Mouse (Mus musculus) small intestine, adult 2 months (tissue): ENCODE measurements around the gene Slc44a2. TPM values are rescaled to one million over a fixed set of nuclear protein-coding genes. Genes with fewer than 3 reads are reported as not detected.
A peak's percentile ranks its signal among the peaks of the same experiment; 100 is the strongest.

Experiments used
- H3K27ac ChIP-seq: fragments of 200-500 bp; 2 replicates; pipeline ENCODE4 v1.5.1; 2012; ENCODE audit warnings: low read depth, low read length, control low read depth, inconsistent platforms; ENCODE audit not compliant: insufficient read depth
- H3K27me3 ChIP-seq: fragments of 200-500 bp; 2 replicates; pipeline ENCODE4 v1.6.1; 2012; ENCODE audit warnings: mild to moderate bottlenecking, moderate library complexity, low read length, inconsistent platforms; ENCODE audit not compliant: control insufficient read depth, insufficient read depth
- H3K36me3 ChIP-seq: fragments of 200-500 bp; 2 replicates; pipeline ENCODE4 v1.6.1; 2012; ENCODE audit warnings: mild to moderate bottlenecking, low read length, control low read depth, inconsistent platforms; ENCODE audit not compliant: control insufficient read depth, insufficient read depth
- H3K4me1 ChIP-seq: fragments of 200-500 bp; 2 replicates; pipeline ENCODE4 v1.6.1; 2012; ENCODE audit warnings: low read length, inconsistent platforms, mixed read lengths; ENCODE audit not compliant: control insufficient read depth, insufficient read depth, insufficient read length
- H3K4me3 ChIP-seq: fragments of 200-500 bp; 2 replicates; pipeline ENCODE4 v1.5.1; 2012; ENCODE audit warnings: low read depth, mild to moderate bottlenecking, control low read depth, inconsistent platforms, low read length, moderate library complexity
- CTCF ChIP-seq: fragments of 200-500 bp; IDR thresholded peaks from 2 replicates; pipeline ENCODE4 v1.5.1; 2012; ENCODE audit warnings: low read depth, mild to moderate bottlenecking, control low read depth, inconsistent platforms, low read length, moderate library complexity, mixed read lengths; ENCODE audit not compliant: insufficient replicate concordance, insufficient read length; ENCODE audit errors: extremely low read depth
- POLR2A ChIP-seq: fragments of 200-500 bp; IDR thresholded peaks from 2 replicates; pipeline ENCODE4 v1.6.1; 2012; ENCODE audit warnings: low read depth, mild to moderate bottlenecking, control low read depth, inconsistent platforms, low read length, moderate library complexity
- WGBS: fragments of 180-500 bp; shearing (Covaris S2); methylation state at CpG from one replicate; pipeline ENCODE4 v1.1.7; 2018; 5-methylcytosine and 5-hydroxymethylcytosine counted together
- polyA plus RNA-seq: library from polyadenylated mRNA; depleted of rRNA; stranded (reverse); fragments of >200 nt; gene quantifications from 2 replicates; pipeline ENCODE4 v1.2.3, GENCODE M21; 2012

Gene Slc44a2
- polyA plus RNA-seq, 1 experiment = 11.9 TPM

- Histone ChIP-seq H3K36me3 (peaks cover 72% of the 10 kb centered on the region), H3K4me1 (no peaks in the 10 kb centered on the region), H3K27me3 (no peaks in the 10 kb centered on the region), H3K4me3 (no peak overlapping the region), H3K27ac (no peak overlapping the region)
- 81% methylated on average over 8 of the region's 8 CpGs for WGBS
- TF ChIP-seq CTCF (no peak), POLR2A (no peak)
These were observed 44.2 kb upstream of the Slc44a2 start for GRCm38 (mm10) chr9:21276307-21276706.

- Histone ChIP-seq H3K36me3 (peaks cover 70% of the 10 kb centered on the region), H3K4me3 (no peak overlapping the region), H3K4me1 (no peaks in the 10 kb centered on the region), H3K27ac (no peak overlapping the region), H3K27me3 (no peaks in the 10 kb centered on the region)
- TF ChIP-seq POLR2A = no peak
- no peak for TF ChIP-seq CTCF
- WGBS = 90% methylated on average over 5 of the region's 5 CpGs
These were observed 42.7 kb upstream of the Slc44a2 start for GRCm38 (mm10) chr9:21277776-21278175.

- TF ChIP-seq CTCF (no peak), POLR2A (no peak)
- Histone ChIP-seq H3K36me3 (peaks cover 40% of the 10 kb centered on the region), H3K4me3 (no peak overlapping the region), H3K27me3 (no peaks in the 10 kb centered on the region), H3K27ac (no peak overlapping the region), H3K4me1 (peaks cover 5% of the 10 kb centered on the region)
- 90% methylated on average over 5 of the region's 5 CpGs for WGBS
These were observed 36.9 kb upstream of the Slc44a2 start for GRCm38 (mm10) chr9:21283591-21283990.

GRCm38 (mm10) chr9:21283994-21284393, 36.5 kb upstream of the Slc44a2 start:
- H3K4me1 ChIP-seq = peaks cover 8% of the 10 kb centered on the region
- no peaks in the 10 kb centered on the region for H3K27me3 ChIP-seq
- no peak overlapping the region for H3K4me3 ChIP-seq
- H3K36me3 ChIP-seq = peaks cover 37% of the 10 kb centered on the region
- TF ChIP-seq POLR2A (no peak), CTCF (no peak)
- 63% methylated on average over 3 of the region's 3 CpGs for WGBS
- no peak overlapping the region for H3K27ac ChIP-seq

GRCm38 (mm10) chr9:21286753-21287152, 33.7 kb upstream of the Slc44a2 start:
- 30% methylated on average over 3 of the region's 3 CpGs for WGBS
- Histone ChIP-seq H3K27me3 (no peaks in the 10 kb centered on the region), H3K27ac (no peak overlapping the region), H3K4me3 (no peak overlapping the region), H3K36me3 (peaks cover 14% of the 10 kb centered on the region), H3K4me1 (peaks cover 9% of the 10 kb centered on the region)
- no peak for TF ChIP-seq POLR2A
- no peak for TF ChIP-seq CTCF

- peak within 1 kb of the TSS; percentile 76 for H3K4me3 ChIP-seq
- H3K27me3 ChIP-seq = no peaks in the 10 kb centered on the region
- under 1% methylated on average over 59 of the region's 59 CpGs for WGBS
- TF ChIP-seq POLR2A = peak; percentile 40
- TF ChIP-seq CTCF = no peak
- H3K4me1 ChIP-seq = peaks cover 9% of the 10 kb centered on the region
- peaks cover 7% of the 10 kb centered on the region; the same call in 1 of the 2 replicates for H3K36me3 ChIP-seq
- peak within 1 kb of the TSS; percentile 67 for H3K27ac ChIP-seq
These were observed 32.7 kb upstream of the Slc44a2 start, which contains the start of gene Kri1 for GRCm38 (mm10) chr9:21287571-21288402. Gene Kri1, minus strand, starts transcription at chr9:21287969.
